Mouse (Mus musculus): Measurements from ENCODE around the gene Rabggta.

The Rabggta gene

DNA sequence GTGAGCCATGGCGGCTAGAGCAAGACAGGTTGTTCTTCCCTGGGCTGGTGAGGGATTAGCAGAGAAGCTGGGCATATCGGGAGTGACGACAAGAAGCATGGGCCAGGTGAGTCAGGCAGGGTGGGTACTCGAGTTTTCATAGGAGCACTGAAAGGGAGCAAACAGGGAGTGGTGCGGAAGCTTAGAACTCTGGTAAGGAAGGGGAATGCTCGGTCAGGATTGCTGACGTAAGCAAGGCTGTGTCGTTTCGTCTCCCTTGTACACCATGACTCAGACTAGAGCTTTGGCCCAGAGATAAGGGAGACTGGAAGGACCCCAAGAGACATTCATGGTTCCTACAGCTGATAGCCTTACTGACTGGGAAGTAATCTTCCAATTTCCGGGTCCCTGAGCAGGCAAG, 11.8 kb upstream of the Rabggta start:
- DNase-seq (ENCODE audit: low spot score): no peak

DNA sequence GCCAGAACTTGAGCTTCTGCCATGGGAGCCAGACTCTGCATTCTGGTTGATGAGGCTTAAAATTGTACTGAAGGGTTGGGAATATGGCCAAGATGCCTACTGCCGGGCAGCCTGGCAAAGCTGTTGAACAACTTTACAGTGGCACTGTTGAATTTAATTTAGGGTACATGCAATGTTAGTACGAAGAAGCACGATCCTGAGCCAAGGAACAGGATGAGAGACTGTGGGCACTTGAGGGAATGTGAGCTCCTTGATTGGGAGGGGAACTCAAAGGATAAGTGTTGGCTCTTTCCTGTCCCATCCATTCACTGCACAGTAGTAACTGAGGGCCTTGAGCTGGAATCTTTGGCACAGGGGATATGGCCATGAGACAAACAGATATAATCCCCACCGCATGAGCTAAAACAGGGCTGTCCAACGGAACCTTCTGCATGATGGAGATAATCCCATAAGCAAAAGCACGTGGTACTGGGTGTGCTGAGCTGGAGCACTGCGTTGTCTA, 8.5 kb upstream of the Rabggta start:
- DNase-seq (ENCODE audit: low spot score): no peak

DNA sequence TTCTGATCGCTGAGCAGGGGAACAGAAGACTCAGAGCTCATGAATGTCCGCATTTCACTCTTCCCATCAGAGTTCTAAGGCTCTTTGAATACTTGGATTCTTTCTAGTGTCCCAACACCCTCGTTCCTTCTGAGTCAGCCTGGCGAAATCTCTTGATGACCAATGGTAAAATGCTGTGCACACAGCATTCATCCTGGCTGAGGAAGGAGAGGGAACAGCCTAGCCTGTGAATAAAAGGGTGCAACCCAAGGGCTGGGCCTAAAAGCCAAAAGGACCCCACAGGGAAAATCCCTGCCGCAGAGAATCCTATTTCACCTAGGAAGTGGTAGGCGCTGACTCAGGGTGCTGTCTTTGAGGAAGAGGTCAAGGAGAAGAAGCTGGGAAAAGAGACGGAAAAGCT, 8.1 kb upstream of the Rabggta start:
- DNase-seq (ENCODE audit: low spot score): no peak

DNA sequence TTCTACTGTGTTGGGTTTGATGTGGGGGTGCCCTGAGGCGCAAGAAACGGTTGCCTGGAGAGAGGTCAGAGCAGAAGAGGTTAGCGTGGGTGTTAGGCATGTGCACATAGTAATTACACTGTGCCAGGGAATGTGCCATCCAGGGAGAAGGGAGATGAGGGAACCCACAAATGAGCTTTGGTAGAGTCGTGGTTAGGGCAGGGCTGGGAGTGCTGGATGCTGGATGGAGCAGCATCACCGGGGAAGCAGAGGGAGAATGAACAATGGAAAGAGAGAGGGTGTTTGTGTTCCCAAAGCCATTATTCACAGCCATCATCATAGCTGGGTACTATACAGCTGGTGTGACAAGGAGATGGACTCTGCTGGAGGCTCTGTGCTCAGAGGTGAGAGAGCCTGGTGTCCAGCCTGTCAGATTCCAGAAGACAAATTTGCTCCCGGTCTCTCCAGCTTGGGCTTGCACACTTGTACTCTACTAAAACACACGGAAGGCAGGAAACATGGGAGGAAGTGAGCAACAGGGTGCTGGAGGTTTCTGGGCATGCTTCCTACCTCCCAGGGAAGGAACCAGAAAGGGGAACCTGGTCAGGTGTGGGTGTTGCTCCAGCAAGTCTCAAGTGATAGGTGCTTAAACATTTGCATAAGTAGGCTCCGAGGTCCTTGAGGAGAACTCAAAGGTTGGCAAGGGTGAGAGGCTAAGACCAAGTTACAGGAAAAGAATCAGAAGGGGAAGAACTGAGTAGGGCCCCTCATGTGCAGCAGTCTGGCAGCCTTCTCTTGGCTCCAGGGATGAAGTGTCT, 6.0 kb upstream of the Rabggta start:
- no peak for DNase-seq (ENCODE audit: low spot score)

DNA sequence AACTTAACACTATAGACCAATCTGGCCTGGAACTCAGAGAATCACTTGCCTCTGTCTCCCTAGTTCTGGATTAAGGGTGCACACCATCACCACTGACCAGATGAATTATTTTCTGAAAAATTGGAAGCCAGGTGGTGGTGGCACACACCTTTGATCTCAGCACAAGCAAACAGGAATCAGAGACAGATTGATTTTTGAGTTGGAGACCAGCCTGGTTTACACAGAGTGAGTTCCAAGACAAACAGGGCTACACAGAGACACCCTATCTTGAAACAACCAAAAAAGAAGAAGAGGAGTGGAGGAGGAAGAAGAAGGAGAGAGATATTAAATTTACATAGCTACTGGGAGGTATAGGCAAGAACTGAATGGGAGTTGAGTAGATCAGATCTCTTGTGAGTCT, 4.2 kb upstream of the Rabggta start:
- no peak for DNase-seq (ENCODE audit: low spot score)

DNA sequence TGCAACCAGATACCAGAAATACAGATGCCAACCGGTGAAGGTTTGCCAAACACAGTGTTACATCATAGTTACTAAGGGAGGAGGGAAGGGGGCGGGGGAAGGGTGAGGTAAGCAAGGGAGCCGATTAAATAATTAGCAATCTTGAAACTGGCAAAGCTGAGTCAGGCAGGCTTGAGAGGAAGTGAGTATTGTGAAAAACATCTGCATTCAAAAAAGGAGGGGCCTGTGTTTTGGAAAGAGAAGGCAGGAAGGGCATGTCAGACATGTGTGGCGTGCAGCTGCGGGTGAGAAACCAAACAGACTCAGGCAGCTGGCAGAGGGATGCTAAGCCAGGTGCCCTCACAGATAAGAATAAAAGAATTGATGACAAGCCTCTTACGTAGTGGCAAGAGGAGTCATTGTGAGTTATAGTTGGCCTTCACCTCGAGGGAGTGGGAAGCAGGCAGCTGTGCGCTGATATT, 2.4 kb upstream of the Rabggta start:
- peak; percentile 36 for DNase-seq (ENCODE audit: low spot score)

DNA sequence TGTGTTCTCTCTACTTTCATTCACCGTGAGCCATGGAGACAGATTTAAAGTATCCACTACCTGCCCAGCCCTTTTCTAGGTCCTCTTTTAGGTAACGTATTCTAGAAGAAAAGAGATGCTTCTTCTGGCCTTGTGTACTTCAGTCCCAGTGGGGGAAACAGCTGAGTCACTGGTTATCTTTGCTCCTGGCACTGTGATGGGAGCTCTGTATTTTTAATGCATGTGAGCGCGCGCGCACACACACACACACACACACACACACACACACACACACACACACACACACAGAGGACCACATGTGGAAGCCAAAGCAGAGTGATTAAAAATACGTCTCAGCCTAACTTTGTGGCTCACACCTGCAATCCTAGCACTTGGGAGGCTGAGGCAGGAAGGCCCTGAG, 1.4 kb upstream of the Rabggta start:
- no peak for DNase-seq (ENCODE audit: low spot score)

DNA sequence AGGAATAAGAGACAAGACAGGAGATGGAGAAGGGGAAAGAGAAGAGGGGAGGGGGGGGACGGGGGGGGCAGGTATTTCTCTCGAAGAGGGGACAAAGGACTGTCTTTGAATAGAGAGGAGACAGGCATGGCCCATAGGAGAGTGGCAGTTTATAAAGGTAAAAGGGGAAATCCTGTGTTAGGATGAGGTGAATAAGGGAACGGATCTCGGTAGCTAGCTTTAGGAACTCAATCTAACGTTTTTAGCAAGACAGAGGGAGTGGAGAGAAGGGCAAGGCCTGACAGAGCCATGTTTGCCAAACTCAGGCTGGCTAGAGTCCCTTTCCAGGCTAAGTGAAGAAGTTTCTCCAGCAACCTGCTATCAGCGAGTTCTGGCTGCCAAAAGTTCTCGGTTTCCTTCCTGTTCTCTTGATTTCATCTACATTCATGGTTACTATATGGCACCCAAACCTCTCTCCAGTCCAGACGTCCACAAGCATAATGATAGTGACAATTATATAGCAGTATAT, 429 bp upstream of the Rabggta start:
- no peak for DNase-seq (ENCODE audit: low spot score)

DNA sequence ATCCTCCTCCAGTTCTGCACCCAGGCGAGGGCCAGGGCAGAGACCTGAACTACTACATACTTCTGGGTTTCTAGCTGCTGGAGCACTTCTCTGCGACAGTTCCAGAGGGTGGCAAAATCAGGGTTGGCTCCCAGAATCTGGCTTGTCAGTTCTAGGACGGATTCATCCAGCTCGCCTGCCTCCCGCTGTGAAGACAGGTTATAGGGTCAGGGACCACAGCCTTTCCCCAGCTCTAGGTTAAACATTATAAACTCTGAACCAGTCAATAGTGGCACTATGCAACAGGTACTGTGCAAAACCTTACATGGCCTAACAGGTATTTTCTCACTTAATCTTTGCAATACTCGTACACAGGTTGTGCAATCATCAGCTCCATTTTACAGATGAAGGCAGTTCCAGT, 987 bp downstream of the Rabggta start:
- no peak for DNase-seq (ENCODE audit: low spot score)

DNA sequence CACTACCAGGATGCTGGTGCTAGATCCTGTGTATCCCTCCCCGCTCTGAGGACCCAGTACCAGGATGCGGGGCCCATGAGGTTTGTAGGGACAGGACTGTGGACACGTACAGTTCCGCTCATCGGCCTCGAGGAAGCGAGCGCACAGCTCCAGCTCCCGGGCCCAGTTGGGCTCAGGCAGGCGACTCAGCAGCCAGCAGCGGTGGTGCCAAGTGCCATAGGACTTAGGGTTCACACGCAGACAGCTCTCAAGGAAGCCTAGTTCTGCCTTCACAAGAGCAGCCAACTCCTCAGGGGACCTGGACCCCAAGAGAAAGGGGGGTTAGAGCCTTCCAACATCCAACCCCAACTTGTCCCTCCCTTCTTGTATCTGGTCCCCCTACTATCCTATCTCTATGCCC, 1.4 kb downstream of the Rabggta start:
- DNase-seq (ENCODE audit: low spot score): no peak

DNA sequence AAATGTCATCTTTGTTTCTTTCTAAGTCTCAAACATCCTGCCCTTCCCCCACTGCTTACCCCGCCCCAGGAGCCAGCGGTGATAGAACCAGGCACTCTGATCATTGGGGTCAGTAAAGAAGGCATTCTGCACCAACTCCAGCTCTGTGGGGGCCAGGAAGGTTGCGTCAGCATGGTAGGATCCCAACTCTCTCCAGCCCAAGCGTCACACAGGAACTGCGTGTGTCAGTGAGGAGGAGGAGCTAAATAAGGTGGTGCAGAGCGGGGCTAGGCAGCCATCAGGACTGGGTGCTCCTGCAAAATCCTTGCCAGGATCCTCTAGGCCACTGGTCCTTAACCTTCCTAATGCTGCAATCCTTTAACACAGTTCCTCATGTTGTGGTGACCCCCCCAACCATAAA, 2.3 kb downstream of the Rabggta start:
- DNase-seq (ENCODE audit: low spot score): no peak

DNA sequence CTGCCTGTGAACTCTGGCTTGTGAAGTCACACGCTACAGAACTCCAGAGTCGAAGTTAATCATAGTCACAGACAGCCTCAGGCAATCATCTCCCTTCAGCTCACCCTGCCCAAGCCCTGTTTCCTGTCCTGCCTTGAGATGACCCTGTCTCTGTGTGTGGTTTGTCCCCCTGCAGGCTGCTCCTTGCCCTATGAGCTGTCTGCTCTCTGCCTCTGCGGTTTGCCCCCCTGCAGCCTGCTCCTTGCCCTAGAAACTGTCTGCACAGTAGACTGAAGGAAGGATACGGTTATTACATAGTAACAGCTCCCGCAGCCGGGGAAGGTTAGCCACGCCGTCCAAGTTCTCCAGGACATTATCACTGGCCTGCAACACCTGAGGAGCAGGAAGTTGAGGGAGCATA, 5.2 kb downstream of the Rabggta start:
- DNase-seq (ENCODE audit: low spot score): no peak

DNA sequence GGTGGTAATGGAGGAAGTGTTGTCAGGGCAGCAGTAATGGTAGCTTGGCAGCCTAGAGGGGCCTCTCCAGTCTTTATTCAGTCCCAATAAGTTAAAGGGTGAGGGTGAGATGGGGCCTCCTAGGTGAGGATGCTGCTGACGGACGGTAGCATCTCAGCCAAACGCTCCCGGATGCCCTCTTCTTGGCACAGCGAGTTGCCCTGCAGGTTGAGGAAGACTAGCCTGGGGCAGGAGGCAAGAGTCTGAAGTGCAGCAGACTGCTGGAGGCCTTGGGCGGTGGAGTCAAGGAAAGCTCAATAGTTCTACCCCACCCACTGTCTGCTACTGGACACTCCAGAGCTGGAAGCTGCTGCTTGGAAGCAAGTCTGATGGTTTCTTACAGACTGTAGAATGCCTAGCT, 5.8 kb downstream of the Rabggta start:
- DNase-seq (ENCODE audit: low spot score): no peak

DNA sequence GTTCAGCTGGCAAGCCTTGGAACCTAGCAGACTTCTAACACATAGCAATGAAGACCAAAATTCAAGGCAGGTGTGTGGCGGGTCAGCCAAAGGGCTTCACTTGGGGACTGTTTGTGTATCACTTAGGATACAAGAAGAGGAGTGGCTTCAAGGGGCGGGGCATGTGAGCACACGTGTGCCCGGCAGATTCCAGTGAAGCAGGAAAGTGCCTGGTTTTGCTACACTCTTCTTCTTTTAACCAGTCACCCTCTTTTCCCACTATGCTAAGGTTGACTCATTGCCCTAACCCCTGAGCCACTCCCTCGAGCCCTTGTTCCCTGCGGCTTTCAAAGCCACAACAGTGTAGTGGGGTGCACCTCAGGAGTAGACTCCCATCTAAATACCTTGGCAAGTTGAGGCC, 7.2 kb downstream of the Rabggta start:
- DNase-seq (ENCODE audit: low spot score): no peak

DNA sequence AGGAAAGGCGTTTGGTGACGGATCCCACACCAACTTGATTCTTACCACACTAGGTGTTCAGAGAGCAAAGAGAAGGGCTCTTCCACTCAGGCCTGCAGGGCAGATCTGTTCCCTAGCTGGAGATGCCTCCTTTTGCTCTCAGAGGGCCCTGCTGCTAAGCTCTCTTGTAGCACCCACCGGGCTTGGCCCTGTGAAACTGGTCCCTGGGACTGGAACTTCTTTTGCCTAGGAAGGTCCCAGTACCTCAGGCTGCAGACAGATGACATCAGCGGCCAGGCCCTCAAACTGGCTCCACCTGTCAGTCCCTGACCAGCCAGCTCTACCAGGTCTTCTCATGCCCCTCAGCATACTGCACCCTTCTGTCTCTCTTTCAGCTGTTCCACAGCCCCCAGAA, 8.3 kb downstream of the Rabggta start, which contains the start of gene Tgm1:
Gene Tgm1, minus strand, starts transcription at position 198 of the 394 bp plus-strand sequence.
- no peak for DNase-seq (ENCODE audit: low spot score)

DNA sequence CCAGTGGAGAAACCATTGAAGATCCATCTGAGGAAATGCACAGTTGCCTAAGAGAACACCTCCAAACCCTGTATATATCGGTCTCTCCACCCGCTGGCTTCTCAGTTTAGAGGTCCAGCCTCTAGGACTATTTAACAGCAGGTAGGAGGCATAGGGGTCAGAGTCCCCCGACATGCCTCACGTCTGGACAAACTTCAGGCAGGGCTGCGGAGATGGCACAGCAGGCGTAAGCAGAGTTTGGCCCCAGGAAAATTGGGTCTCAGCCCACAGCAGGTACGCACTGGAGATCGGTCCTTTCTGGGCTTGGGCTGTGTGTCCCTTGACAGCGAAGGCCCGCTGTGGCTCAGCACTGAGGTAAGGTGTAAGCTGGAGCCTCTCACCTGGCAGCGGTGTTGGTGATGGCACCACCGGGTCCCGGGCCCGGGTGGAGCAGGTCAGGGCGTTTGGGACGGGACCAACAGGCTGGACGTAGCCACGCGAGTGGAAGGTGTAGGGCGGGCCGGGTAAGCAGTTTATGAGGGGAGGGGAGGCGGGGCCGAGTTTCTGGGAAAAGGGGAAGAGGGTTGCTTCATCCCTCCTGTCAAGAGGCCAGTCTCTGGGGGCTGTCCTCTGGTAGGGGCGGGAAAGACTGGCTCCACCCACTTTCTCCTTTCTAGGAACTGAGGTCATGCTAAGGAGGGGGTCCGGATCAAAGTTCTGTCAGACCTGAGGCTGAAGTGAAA, 8.9 kb downstream of the Rabggta start:
- DNase-seq (ENCODE audit: low spot score): no peak

DNA sequence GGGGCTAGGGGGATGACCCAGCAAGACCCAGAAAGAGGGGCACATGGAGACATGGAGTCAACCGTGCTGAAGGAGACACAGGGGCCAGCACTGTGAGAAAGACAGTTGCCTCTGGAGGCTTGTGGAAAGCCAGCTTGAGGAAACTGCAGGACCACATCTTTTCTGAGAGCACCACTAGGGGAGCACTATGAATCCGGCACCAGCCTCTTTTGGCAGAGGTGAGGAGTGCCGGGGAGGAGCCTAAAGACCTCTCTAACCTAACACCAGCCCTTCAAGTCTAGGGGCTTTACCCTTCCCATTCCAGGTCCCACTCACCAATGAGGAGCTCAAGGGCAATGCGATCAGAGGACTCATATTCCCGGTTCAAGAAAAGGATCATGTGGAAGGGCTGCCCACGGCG, 10.3 kb downstream of the Rabggta start:
- DNase-seq (ENCODE audit: low spot score): no peak

DNA sequence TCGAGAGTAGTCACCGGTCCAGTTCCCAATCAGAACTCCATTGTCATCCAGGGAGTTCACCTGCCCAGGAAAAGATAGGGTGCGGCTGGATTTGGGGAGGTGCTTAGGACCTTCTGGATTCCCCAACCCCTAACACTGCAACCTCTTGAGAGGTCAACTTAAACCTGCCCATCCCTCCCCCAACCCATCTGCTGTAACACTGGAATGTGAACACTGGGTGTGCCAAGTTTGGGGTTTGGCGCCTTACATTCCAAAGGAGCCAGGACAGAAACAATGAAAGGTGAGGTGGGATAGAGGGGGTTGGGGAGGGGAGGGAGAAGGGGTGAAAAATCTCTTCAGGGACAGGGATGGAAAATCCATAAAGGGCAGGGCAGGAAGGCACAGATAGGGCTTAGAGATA, 12.6 kb downstream of the Rabggta start:
- DNase-seq (ENCODE audit: low spot score): no peak

DNA sequence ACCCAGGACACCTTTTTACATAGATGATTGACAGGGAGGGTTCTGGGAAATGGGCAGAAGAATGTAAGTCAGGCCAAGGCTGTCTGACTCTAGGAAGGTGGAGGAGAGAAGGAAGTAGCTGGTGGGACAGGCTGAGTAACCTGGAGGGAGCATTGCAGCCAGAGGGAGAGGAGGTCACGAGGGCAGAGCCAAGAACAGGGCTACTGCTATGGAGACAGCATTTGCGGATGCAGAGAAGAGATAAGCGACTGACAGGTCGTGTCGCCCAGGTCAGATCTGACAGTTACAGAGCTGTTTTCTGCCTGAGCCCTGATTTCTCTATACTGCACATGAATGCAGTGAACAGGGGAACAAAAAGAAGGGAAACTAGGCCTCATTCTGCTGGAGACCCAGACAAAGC, 14.7 kb downstream of the Rabggta start:
- no peak for DNase-seq (ENCODE audit: low spot score)

DNA sequence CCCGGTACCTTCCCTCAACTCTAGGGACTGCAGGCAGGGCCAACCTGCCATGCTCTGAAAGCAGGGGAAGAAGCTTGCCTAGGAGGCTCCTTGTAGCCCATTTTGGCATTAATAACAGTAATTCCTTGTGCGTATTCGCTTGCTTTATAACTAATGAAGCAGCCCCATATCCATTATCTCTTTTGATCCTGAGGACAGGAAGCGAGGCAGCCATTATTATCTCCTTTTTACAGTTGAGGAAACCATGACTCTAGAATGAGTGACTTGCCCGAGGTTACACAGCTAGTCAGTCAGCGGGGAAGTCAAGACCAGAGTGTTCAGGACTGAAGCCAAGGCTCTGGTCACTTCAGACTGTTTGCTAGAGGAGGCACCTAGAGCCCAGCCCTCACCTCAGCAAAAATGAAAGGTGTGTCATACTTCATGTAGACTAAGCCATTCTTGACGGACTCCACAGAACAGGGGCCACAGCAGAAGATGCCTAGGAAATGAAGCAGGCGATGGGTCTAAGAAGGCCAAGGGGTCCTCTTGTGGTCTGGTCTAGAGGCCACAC, 15.9 kb downstream of the Rabggta start:
- no peak for DNase-seq (ENCODE audit: low spot score)

DNA sequence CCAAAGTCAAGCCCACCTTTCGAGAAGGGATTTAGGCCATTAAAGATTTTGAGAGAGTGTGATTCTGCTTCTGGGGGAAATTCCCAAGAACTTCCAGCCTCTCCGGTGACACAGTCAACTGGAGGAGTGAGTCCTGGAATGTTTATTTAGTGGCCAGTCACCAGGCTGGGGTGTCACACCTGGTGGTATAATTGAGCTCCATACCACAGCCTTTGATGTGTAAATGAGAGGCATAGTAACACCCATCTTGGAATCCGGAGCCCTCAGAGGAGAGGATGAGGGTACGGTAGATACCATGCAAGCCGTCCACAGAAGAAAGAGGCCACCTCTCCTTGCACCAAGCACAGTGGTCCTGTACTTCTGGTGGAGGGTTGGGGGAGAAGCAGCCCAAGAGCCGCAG, 19.3 kb downstream of the Rabggta start:
- DNase-seq (ENCODE audit: low spot score): no peak

DNA sequence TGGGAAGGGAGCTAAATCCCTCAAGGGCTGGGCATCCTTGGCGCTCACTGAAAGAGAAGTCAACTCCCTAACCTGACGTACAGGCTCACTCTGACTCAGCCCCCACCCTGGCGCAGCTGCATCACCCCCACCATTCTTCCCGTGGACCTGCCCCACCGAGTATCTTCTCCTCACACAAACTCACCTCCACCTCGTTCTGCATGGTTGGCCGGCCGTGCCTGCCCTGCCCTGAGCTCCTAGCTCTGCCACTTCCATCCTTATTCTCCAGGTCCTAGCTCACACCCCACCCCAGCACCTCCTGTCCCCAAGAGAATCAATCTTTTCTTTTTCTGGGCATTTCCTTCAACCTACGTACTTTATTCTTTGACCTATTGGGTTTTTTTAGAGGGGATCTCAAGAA, 20.9 kb downstream of the Rabggta start:
- DNase-seq (ENCODE audit: low spot score): no peak

DNA sequence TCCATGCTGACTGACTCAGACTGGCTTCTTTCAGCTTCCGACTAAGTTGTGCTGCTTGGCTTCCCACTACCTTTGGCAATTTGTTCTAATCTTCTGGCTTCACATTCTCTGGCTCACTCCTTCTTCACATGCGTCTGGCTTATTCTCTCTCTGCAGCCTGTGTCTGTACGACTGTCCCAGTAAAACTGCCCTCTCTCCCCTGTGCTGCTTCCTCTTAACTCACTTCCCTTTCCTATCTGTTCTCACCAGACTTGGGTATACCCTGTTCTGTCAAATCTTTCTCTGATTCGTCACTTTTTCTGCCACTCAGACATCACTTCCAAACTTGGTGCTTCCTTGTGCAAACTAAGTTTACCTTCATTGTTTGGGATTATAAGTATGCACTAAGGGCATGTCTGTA, 24.8 kb downstream of the Rabggta start:
- no peak for DNase-seq (ENCODE audit: low spot score)

All from spleen, adult 12 weeks (tissue).